Mouse (Mus musculus): ENCODE data around the gene Car2.

Gene Car2

GRCm38 (mm10) chr3:14950031-14950430 is 64.0 kb downstream of the Car2 start:
- no peak for DNase-seq

Data from kidney, postnatal 25 days (tissue).